Mouse (Mus musculus): ENCODE measurements around the gene Zmiz1. TPM values are rescaled to one million over a fixed set of nuclear protein-coding genes. Genes with fewer than 3 reads are reported as not detected.

The Zmiz1 gene
- total RNA-seq, 1 experiment from 2014 or later = 9.8 TPM

GRCm38 (mm10) chr14:25679625-25680024 is 220.6 kb downstream of the Zmiz1 start:
- no peak for ATAC-seq (replicated peaks in 1 of 2; ENCODE audit: insufficient read depth in 1 of 2, low FRiP score in 2 of 2, low TSS enrichment in 1 of 2, low read depth in 1 of 2, poor library complexity in 2 of 2, severe bottlenecking in 2 of 2)

- no peak for ATAC-seq (replicated peaks in 1 of 2; ENCODE audit: insufficient read depth in 1 of 2, low FRiP score in 2 of 2, low TSS enrichment in 1 of 2, low read depth in 1 of 2, poor library complexity in 2 of 2, severe bottlenecking in 2 of 2)
These were observed 223.0 kb downstream of the Zmiz1 start for GRCm38 (mm10) chr14:25682020-25682419.

GRCm38 (mm10) chr14:25686216-25686945 is 227.4 kb downstream of the Zmiz1 start:
- ATAC-seq (replicated peaks in 1 of 2; ENCODE audit: insufficient read depth in 1 of 2, low FRiP score in 2 of 2, low TSS enrichment in 1 of 2, low read depth in 1 of 2, poor library complexity in 2 of 2, severe bottlenecking in 2 of 2) = no peak

GRCm38 (mm10) chr14:25686983-25687901 is 228.3 kb downstream of the Zmiz1 start:
- no peak for ATAC-seq (replicated peaks in 1 of 2; ENCODE audit: insufficient read depth in 1 of 2, low FRiP score in 2 of 2, low TSS enrichment in 1 of 2, low read depth in 1 of 2, poor library complexity in 2 of 2, severe bottlenecking in 2 of 2)

- no peak for ATAC-seq (replicated peaks in 1 of 2; ENCODE audit: insufficient read depth in 1 of 2, low FRiP score in 2 of 2, low TSS enrichment in 1 of 2, low read depth in 1 of 2, poor library complexity in 2 of 2, severe bottlenecking in 2 of 2)
These were observed 234.4 kb downstream of the Zmiz1 start for GRCm38 (mm10) chr14:25693271-25693887.

- peak; percentile 79 to 81 for ATAC-seq (replicated peaks in 1 of 2; ENCODE audit: insufficient read depth in 1 of 2, low FRiP score in 2 of 2, low TSS enrichment in 1 of 2, low read depth in 1 of 2, poor library complexity in 2 of 2, severe bottlenecking in 2 of 2)
These were observed 235.0 kb downstream of the Zmiz1 start, which contains the start of gene Ppif for GRCm38 (mm10) chr14:25693888-25694568. Ppif (plus strand) TSS chr14:25694154.

- no peak for ATAC-seq (replicated peaks in 1 of 2; ENCODE audit: insufficient read depth in 1 of 2, low FRiP score in 2 of 2, low TSS enrichment in 1 of 2, low read depth in 1 of 2, poor library complexity in 2 of 2, severe bottlenecking in 2 of 2)
These were observed 235.5 kb downstream of the Zmiz1 start for GRCm38 (mm10) chr14:25694569-25694897.

GRCm38 (mm10) chr14:25695059-25695458 is 236.1 kb downstream of the Zmiz1 start:
- peak; percentile 77 to 78 for ATAC-seq (replicated peaks in 1 of 2; ENCODE audit: insufficient read depth in 1 of 2, low FRiP score in 2 of 2, low TSS enrichment in 1 of 2, low read depth in 1 of 2, poor library complexity in 2 of 2, severe bottlenecking in 2 of 2)

- no peak for ATAC-seq (replicated peaks in 1 of 2; ENCODE audit: insufficient read depth in 1 of 2, low FRiP score in 2 of 2, low TSS enrichment in 1 of 2, low read depth in 1 of 2, poor library complexity in 2 of 2, severe bottlenecking in 2 of 2)
These were observed 237.4 kb downstream of the Zmiz1 start for GRCm38 (mm10) chr14:25696356-25696755.

GRCm38 (mm10) chr14:25701986-25702385 is 243.0 kb downstream of the Zmiz1 start:
- ATAC-seq (replicated peaks in 1 of 2; ENCODE audit: insufficient read depth in 1 of 2, low FRiP score in 2 of 2, low TSS enrichment in 1 of 2, low read depth in 1 of 2, poor library complexity in 2 of 2, severe bottlenecking in 2 of 2) = peak; percentile 63 to 67

GRCm38 (mm10) chr14:25707691-25708181 is 248.8 kb downstream of the Zmiz1 start:
- ATAC-seq (replicated peaks in 1 of 2; ENCODE audit: insufficient read depth in 1 of 2, low FRiP score in 2 of 2, low TSS enrichment in 1 of 2, low read depth in 1 of 2, poor library complexity in 2 of 2, severe bottlenecking in 2 of 2) = peak; percentile 66 to 75; a peak in 3 of 4 replicates

- ATAC-seq (replicated peaks in 1 of 2; ENCODE audit: insufficient read depth in 1 of 2, low FRiP score in 2 of 2, low TSS enrichment in 1 of 2, low read depth in 1 of 2, poor library complexity in 2 of 2, severe bottlenecking in 2 of 2) = peak; percentile 12 to 18; a peak in 3 of 4 replicates
These were observed 249.5 kb downstream of the Zmiz1 start for GRCm38 (mm10) chr14:25708451-25708850.

GRCm38 (mm10) chr14:25708917-25709316 is 249.9 kb downstream of the Zmiz1 start:
- no peak for ATAC-seq (replicated peaks in 1 of 2; ENCODE audit: insufficient read depth in 1 of 2, low FRiP score in 2 of 2, low TSS enrichment in 1 of 2, low read depth in 1 of 2, poor library complexity in 2 of 2, severe bottlenecking in 2 of 2)

- no peak for ATAC-seq (replicated peaks in 1 of 2; ENCODE audit: insufficient read depth in 1 of 2, low FRiP score in 2 of 2, low TSS enrichment in 1 of 2, low read depth in 1 of 2, poor library complexity in 2 of 2, severe bottlenecking in 2 of 2)
These were observed 251.1 kb downstream of the Zmiz1 start for GRCm38 (mm10) chr14:25710073-25710472.

- ATAC-seq (replicated peaks in 1 of 2; ENCODE audit: insufficient read depth in 1 of 2, low FRiP score in 2 of 2, low TSS enrichment in 1 of 2, low read depth in 1 of 2, poor library complexity in 2 of 2, severe bottlenecking in 2 of 2) = no peak
These were observed 251.7 kb downstream of the Zmiz1 start for GRCm38 (mm10) chr14:25710681-25711080.

GRCm38 (mm10) chr14:25711177-25711576 is 252.2 kb downstream of the Zmiz1 start:
- ATAC-seq (replicated peaks in 1 of 2; ENCODE audit: insufficient read depth in 1 of 2, low FRiP score in 2 of 2, low TSS enrichment in 1 of 2, low read depth in 1 of 2, poor library complexity in 2 of 2, severe bottlenecking in 2 of 2) = no peak

- no peak for ATAC-seq (replicated peaks in 1 of 2; ENCODE audit: insufficient read depth in 1 of 2, low FRiP score in 2 of 2, low TSS enrichment in 1 of 2, low read depth in 1 of 2, poor library complexity in 2 of 2, severe bottlenecking in 2 of 2)
These were observed 252.6 kb downstream of the Zmiz1 start for GRCm38 (mm10) chr14:25711602-25712001.
